Mouse (Mus musculus) layer of hippocampus, adult 2 months (tissue): Measurements from ENCODE around the gene Gins2. TPM values are rescaled to one million over a fixed set of nuclear protein-coding genes. Genes with fewer than 3 reads are reported as not detected.
A peak's percentile ranks its signal among the peaks of the same experiment; 100 is the strongest.

ENCODE experiments used
- DNase-seq, 2 experiments: peaks; one replicate each; pipeline ENCODE4 v3.0.0; 2022; ENCODE audit warnings: low spot score in 2 of 2
- H3K27ac ChIP-seq: fragments of 200-600 bp; 2 replicates; pipeline ENCODE4 v1.8.1; 2022
- H3K4me3 ChIP-seq: fragments of 200-600 bp; 2 replicates; pipeline ENCODE4 v1.8.1; 2022; ENCODE audit warnings: mild to moderate bottlenecking
- CTCF ChIP-seq: fragments of 200-600 bp; conservative IDR thresholded peaks from 2 replicates; pipeline ENCODE4 v1.8.1; 2022; ENCODE audit warnings: antibody characterized with exemption, mild to moderate bottlenecking, moderate library complexity
- total RNA-seq, 2 experiments: library from RNA; stranded (reverse); gene quantifications; 2 replicates each; pipeline ENCODE4 v1.2.3; 2021

The Gins2 gene
- total RNA-seq, 2 experiments from 2014 or later, result 5.2 to 6.2 TPM

DNA sequence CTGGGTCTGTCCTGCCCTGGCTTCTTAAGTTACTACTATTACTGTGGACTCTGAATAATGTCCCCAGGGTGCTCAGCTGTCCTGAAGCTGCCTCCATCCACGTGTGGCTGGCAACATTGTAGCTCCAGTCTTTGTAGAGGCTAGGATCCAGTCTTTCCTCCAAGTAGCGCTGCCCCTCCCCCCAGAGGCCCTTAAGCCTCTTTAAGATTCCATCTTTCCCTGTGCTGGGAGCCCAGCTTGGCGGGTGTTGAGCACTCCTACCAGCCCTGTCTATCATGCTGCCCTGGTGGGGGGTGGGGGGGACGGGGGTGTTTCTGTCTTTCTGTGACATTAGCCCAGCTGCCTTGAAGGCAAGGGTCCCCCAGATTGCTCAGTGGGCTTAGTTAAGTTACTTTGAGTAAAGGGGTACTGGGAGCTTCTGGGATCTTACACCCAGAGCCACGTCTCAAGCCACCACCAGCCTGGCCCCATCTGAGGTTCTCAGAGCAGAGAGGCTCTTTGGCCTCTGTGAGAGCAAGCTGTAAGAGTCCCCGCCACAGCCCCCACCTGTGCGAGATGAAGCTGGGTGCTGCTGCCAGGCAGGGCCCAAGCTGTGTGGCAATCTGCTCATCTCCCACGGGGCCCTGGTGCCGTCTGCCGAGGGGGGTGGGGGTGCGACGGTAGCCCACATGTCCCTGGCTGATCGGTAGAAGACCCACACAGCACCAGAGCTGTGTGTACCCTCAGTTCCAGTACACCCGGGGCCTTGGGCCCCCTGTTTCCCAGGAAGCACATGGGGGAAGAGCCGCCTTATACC is 31.7 kb downstream of the Gins2 start:
- Histone ChIP-seq H3K4me3 (peak overlapping the region; percentile 20), H3K27ac (peak overlapping the region; percentile 97)
- DNase-seq, result peak; percentile 91 to 93
- TF ChIP-seq CTCF, result no peak

DNA sequence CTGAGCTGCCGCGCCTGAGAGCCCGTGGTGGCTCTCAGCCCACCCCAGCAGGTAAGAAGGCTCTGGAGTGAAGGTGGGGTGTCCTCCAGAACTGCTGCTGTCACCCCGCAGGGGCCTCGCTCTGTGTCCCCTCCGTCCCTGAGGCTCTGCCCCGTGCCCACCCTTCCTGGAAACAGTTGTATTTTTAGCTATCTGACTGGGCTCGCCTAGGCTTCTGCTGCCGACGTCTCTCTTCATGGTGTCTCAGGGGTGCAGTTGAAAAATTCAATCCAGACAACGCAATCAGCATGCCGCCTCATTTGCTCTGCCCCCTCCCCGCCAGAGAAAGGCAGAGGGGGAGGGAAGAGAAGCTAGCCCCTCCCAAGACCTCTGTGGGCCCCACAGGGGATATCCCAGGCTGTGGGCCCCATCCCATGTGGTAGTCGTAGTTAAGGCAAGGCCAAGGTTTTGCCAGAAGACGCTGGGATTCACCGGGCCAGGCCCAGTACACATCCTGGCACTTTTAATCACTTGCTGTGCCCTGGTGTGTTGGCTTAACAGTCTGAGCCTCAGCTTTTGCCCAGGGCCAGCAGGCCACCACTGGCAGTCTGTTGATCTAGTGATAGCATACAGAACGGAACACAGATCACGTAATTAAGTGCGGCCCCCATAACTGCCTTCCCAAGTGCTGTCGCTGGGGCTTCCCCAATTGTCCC is 32.8 kb downstream of the Gins2 start:
- TF ChIP-seq CTCF, result no peak
- Histone ChIP-seq H3K4me3 (peak overlapping the region; percentile 22; the same call in 1 of the 2 replicates), H3K27ac (peak overlapping the region; percentile 97)
- DNase-seq, result no peak

DNA sequence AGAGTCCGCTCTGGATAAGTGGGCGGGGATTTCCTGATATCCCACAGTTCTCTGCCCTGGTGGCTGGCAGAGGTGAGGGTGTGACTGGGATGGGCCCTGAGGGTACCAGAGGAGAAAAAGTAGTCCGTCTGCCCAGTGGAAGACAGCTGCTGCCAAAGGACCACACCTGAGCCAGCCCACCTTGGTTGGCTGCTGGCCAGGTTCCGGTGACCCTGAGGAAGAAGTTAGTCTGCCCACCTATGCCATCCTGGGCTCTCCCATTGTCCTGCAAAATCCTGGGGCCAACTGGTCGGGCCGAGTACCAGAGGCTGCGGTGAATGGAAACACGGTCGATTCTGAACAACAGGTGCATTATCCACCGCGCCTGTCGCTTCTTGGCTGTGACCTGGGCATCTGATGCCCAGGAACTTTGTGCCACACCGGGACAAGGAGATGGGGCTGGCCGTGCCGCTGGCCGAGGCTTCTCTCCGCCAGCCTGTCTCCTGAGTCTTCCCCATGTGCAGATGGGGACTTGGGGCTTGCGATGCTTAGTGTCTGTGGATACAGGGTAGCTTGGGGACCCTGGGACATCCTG is 34.6 kb downstream of the Gins2 start:
- Histone ChIP-seq H3K4me3 (no peak overlapping the region; the same call in 1 of the 2 replicates), H3K27ac (peak overlapping the region; percentile 97)
- no peak for DNase-seq
- TF ChIP-seq CTCF, result no peak

DNA sequence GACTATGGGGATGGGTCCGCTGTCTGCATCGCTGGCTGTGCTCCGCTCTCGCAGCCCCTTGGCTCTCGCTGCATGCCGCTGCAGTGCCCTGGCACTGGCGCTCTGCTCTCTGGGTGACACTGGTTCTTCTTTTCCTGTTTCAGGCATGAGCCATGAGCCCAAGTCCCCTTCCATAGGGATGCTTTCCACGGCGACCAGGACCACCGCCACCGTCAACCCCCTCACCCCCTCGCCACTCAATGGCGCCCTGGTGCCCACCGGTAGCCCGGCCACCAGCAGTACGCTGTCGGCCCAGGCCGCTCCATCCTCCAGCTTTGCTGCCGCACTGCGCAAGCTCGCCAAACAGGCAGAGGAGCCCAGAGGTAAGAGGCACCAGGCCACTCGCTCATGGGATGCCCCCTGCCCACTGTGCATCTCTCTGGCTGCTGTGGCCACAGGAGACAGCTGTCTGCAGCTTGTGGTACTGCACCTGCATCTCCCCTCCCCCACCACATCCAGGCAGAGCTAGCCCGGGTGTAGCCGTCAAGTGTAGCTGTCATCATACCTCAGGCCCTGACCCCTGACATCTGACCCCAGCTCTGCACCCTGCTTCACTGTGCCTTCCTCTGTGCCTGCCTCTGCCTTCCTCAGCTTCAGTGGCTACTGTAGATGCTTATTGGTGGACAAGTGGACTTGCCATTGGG is 35.5 kb downstream of the Gins2 start:
- Histone ChIP-seq H3K27ac (peak overlapping the region; percentile 97), H3K4me3 (no peak overlapping the region)
- DNase-seq, result no peak
- TF ChIP-seq CTCF, result 0 out of 2 replicates have a peak, but pooled peaks have one; percentile 11

DNA sequence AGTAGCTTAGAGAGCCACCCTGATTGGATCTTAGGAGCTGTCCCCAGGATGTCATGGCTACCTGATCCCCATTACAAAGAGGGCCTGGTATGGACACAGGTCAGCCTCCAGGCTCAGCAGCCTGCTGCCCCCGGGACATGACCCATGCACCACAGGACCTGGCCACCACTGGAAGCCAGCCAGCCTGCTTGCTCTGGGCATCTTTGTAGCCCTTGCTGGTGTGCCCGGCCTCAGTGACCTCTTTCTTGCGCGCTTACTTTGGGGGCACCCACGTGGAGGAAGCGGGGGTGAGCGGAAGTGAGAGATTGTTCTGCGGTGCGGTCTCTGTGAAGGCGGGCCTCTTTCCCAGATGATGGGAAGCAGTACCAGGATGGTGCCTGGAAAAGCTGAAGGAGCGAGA is 36.6 kb downstream of the Gins2 start:
- DNase-seq, result no peak
- no peak for TF ChIP-seq CTCF
- Histone ChIP-seq H3K27ac (peak overlapping the region; percentile 97), H3K4me3 (no peak overlapping the region)

DNA sequence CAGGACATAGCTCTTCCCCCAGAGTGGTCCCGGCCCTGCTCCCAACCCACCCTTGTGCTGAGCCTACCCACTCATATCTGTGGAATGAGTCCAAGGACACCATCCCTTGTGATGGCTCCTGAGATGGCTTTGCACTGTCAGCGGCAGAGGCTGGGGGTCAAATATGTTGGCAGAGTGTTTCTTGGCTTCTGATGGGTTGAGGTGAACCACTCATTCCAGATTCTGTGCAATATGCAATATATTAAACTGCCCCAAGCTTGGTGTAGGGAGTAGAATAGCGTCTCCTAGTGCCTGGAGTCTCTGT is 37.5 kb downstream of the Gins2 start:
- Histone ChIP-seq H3K27ac (peak overlapping the region; percentile 97), H3K4me3 (peak overlapping the region; percentile 23; the same call in 1 of the 2 replicates)
- no peak for DNase-seq
- peak; percentile 46 for TF ChIP-seq CTCF

DNA sequence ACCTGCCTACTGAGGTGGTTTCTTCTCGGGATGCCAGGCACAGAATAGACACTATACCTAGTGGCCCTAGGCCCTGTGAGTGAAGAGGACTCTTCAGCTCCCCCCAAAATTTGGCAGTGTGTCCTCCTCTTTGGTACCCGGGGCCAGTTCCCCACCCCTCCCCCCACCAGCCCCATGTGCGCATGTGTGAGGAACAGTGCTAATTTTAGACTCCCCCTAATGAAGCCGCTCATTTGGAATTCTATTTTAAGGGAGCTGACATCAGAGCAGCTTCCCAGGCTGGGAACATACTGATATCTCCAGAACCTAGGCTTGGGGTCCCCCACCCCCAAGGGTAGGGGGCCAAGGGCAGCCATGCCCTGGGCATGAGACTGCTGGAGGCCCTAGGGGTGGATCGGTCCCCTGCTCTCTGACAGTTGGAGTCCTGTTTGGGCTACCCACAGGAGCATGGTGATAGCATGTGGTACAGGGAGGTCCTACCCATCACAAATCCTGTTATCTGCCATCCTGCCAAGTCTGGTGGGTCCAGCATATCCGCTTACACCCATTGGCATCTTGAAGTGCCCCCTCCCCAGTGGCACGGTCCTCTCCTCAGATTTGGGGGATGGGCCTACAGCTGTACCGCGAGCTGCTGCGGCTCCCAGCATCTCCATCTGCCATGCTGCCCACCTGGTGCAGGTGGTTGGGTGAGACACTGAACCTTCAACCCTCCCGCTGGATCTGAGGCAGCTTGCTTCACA is 38.0 kb downstream of the Gins2 start:
- H3K4me3 ChIP-seq, result peak overlapping the region; percentile 23; the same call in 1 of the 2 replicates
- H3K27ac ChIP-seq, result peak overlapping the region; percentile 97
- no peak for DNase-seq
- TF ChIP-seq CTCF, result no peak

DNA sequence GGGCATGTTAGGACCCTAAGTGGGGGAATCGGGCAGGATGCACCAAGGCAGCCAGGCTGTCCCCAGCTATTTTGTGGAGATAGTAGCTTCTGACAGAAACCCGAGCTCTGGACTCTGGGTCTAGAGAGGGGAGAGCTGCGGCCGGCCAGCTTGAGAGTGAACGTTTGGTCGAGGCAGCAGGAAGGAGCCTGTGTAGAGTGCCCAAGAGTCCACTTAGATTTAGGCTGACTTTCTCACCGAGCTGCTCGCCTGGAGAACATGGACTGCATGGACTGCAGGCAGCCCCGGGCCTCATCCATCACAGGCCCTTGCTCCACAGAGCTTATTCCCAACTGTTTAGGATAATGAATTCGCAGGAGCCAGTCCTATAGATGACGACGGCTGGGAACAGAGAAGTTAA is 38.7 kb downstream of the Gins2 start:
- no peak for DNase-seq
- TF ChIP-seq CTCF, result no peak
- peak overlapping the region; percentile 97 for H3K27ac ChIP-seq
- H3K4me3 ChIP-seq, result no peak overlapping the region; the same call in 1 of the 2 replicates

DNA sequence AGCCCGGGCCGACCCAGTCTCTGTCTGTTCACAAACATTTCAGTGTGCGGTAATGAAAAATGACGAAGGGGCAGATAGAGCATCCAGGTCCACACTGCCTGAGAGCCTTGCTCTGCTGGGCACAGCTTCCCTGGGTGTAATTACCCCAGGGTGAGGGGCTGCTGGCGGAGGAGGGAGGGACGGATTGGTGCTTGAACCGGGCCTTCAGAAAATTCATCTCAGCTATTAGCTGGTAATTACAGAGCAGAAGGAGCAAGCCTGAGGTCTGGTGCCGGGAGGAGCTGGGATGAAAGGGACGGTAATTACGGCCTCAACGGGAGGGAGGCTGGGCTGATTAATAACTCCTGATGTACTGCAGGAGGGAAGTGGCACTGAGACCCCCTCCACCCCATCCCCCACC is 39.2 kb downstream of the Gins2 start:
- no peak for DNase-seq
- TF ChIP-seq CTCF, result no peak
- peak overlapping the region; percentile 97 for H3K27ac ChIP-seq
- H3K4me3 ChIP-seq, result peak overlapping the region; percentile 54

DNA sequence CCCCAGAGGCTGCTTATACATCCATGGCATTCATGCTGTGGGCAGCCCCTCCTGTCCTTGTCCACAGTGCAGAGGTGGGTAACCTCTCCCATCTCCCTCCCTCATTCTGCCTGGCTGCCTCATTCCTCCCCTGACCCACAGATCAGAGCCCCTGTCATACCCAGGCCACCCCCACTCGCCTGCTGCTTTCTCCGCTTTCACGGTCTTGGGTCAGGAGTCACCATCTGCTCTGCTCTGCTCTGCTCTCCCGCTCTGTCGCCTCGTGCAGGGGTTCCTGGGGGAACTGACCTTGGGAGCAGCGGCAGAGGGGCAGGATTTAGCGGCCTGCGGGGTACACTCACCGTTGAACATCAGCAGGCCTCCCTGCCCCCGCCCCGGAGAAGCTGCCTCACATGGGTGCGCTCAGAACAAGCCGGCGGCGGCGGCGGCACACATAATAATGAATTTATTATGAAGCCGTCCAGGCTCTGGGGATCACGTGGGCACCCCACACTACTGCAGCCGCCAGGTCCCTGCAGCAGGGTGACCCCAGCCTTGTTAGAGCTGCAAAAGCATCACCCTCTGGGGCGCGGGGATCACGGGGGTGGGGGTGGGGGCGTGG is 39.7 kb downstream of the Gins2 start:
- Histone ChIP-seq H3K27ac (peak overlapping the region; percentile 97), H3K4me3 (peak overlapping the region; percentile 54)
- no peak for TF ChIP-seq CTCF
- DNase-seq, result no peak

DNA sequence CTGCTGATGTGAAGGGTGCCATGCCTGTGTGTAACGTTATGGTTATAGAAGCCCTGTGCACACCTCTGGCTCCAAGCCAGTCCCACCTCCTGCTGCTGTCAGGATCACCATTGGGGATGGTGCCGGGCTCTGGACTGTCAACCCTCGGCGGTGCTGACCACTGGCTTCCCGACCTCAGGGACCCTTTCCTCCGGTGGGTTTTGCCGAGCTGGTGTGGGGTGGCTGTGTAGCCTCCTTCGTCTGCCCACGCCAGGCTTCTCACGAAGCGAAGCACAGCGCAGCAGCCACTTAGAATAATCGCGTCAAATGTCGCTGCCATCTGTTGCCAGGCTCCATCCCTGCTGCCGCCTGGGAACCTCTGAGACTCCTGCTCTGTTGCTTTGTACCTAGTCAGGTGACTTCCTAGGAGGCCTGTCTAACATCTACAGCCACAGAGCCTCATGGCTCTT is 40.8 kb downstream of the Gins2 start:
- TF ChIP-seq CTCF, result no peak
- peak overlapping the region; percentile 97 for H3K27ac ChIP-seq
- DNase-seq, result peak; percentile 72
- H3K4me3 ChIP-seq, result peak overlapping the region; percentile 54

DNA sequence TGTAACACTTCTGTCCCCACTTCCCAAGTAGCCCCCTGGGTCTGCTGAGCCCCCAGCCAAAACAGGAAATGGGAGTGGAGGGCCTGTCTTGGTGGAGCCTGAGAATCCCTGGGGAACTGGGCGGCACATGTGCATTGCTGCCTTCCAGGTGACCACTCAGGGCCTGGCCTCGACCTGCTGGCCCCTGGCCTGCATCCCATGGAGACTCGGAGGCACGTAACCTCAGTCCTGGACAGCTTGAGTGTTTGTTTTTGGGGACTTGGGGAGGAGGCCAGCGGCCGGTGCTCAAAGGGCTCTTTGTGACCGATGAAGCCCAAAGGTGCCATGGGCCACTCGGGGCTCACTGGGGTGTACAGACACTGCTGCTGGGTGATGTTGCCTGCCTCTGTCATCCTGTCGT is 41.5 kb downstream of the Gins2 start:
- no peak for DNase-seq
- no peak for TF ChIP-seq CTCF
- peak overlapping the region; percentile 97 for H3K27ac ChIP-seq
- peak overlapping the region; percentile 54; the same call in 1 of the 2 replicates for H3K4me3 ChIP-seq
